Mouse (Mus musculus): ENCODE data around the gene Lpin2. TPM values are rescaled to one million over a fixed set of nuclear protein-coding genes. Genes with fewer than 3 reads are reported as not detected.

Lpin2 gene
- total RNA-seq, 2 experiments from 2014 or later, result 16.3 to 19.5 TPM

Other genes starting within 250 kb of the Lpin2 start
- gene Myom1, start 179.9 kb upstream of the Lpin2 start, total RNA-seq (2021), result 100 to 1,000 TPM; 944 to 986 TPM
- gene Myl12a, start 179.7 kb upstream of the Lpin2 start, total RNA-seq (2021), result 100 to 1,000 TPM; 733 to 785 TPM
- gene Emilin2, start 129.4 kb downstream of the Lpin2 start, total RNA-seq (2021), result 100 to 1,000 TPM; 169 to 172 TPM

Measured in heart, postnatal 4 days (tissue).